Mouse (Mus musculus) bone marrow, adult 2 months (tissue): ENCODE measurements around the gene Usp48. TPM values are rescaled to one million over a fixed set of nuclear protein-coding genes. Genes with fewer than 3 reads are reported as not detected.

Experiments used
- H3K27ac ChIP-seq: fragments of 200-500 bp; 2 replicates; pipeline ENCODE4 v1.5.1; 2012; ENCODE audit warnings: low read depth, mild to moderate bottlenecking, control low read depth, inconsistent platforms, low read length; ENCODE audit not compliant: control insufficient read depth, poor library complexity, insufficient read depth
- H3K4me1 ChIP-seq: fragments of 200-500 bp; 2 replicates; pipeline ENCODE4 v1.6.1; 2011; ENCODE audit warnings: low read length; ENCODE audit not compliant: control insufficient read depth, insufficient read depth
- H3K4me3 ChIP-seq: fragments of 200-500 bp; replicated peaks from 2 replicates; pipeline ENCODE3; 2011; ENCODE audit warnings: mild to moderate bottlenecking, low read depth, low read length, control low read depth; ENCODE audit not compliant: control insufficient read depth
- CTCF ChIP-seq: fragments of 200-500 bp; IDR thresholded peaks from 2 replicates; pipeline ENCODE4 v1.5.1; 2011; ENCODE audit warnings: low read length, control low read depth; ENCODE audit not compliant: control insufficient read depth, insufficient read depth
- POLR2A ChIP-seq: fragments of 200-500 bp; IDR thresholded peaks from 2 replicates; pipeline ENCODE4 v1.6.1; 2011; ENCODE audit warnings: low read depth, mild to moderate bottlenecking, control low read depth, low read length, borderline replicate concordance; ENCODE audit not compliant: control insufficient read depth
- WGBS: fragments of 180-500 bp; shearing (Covaris S2); methylation state at CpG from one replicate; pipeline ENCODE4 v1.1.7; 2018; 5-methylcytosine and 5-hydroxymethylcytosine counted together
- polyA plus RNA-seq: library from polyadenylated mRNA; stranded (reverse); fragments of >200 nt; gene quantifications from 2 replicates; pipeline ENCODE4 v1.2.4, GENCODE M21; 2011; ENCODE audit warnings: low replicate concordance; ENCODE audit not compliant: missing spikeins, insufficient read depth, insufficient read length

The Usp48 gene
- polyA plus RNA-seq, 1 experiment: 168 TPM

DNA sequence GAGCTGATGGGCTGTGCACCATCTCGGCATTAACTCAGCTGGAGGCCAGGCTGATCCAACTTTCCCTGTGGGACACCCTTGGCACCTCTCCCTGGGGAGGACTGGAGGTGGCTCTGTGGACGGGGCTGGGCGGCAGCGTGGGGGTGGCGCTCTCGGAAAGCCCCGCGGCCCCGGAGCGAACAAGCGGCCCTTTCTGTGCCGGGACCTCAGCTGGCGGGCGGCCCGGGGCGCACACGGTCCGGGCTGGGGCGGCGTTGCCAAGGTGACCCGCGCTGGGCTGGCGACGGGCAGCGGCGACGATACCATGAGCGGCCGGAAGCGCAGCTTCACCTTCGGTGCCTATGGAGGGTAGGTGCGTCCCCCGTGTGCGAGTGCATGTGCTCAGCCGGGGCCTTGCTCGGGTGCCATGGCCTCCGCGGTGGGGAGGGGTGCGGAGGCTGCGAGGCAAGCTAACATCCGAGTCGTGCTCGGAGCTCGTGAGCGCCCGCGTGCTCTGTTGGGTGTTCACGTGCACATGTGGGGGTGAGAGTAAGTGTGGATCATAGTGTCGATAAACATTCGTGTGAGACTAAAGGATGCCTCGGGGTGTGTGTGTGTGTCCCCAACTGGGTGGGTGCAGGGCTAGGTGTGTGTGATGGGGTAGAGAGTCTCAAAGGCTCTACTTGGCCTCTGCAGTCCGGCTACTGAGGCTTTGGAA, 88.0 kb downstream of the Usp48 start:
- no peak overlapping the region for H3K4me3 ChIP-seq
- TF ChIP-seq CTCF: no peak
- no peak for TF ChIP-seq POLR2A
- no peaks in the 10 kb centered on the region for H3K4me1 ChIP-seq
- no peak overlapping the region for H3K27ac ChIP-seq
- WGBS: 4% methylated on average over 52 of the region's 52 CpGs

DNA sequence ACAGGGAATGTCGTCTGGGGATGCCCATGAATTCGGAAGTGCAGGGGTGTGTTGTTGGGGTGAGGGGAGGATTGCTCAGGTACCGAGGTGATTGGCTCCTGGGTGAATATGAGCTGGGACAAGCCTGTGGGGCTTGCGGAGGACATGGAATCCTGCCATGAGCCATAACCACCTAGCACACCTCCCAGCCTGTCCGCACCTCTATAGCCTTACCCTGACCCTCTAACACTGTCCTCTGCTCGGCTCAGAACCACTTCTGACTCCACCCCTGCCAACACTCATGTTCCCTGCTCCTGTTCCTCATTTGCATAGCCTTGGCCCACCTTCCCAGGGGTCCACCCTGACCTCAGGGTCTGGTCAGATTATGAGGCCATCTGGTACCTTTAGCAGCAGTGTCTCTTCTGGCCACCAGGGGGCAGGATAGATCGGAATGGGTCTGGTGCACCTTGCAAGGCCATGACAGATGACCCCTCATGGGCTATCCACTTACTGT, 89.5 kb downstream of the Usp48 start:
- H3K4me3 ChIP-seq: no peak overlapping the region
- 42% methylated on average over 7 of the region's 7 CpGs for WGBS
- H3K4me1 ChIP-seq: no peaks in the 10 kb centered on the region
- H3K27ac ChIP-seq: no peak overlapping the region
- TF ChIP-seq CTCF (peak; percentile 86), POLR2A (no peak)

GRCm38 (mm10) chr4:137684830-137685343, 91.3 kb downstream of the Usp48 start:
- WGBS: 18% methylated on average over 9 of the region's 9 CpGs

GRCm38 (mm10) chr4:137686303-137686702, 92.7 kb downstream of the Usp48 start:
- no peak overlapping the region for H3K4me3 ChIP-seq
- H3K27ac ChIP-seq: no peak overlapping the region
- no peaks in the 10 kb centered on the region for H3K4me1 ChIP-seq
- whole genome bisulfite sequencing: 79% methylated on average over 5 of the region's 5 CpGs
- TF ChIP-seq POLR2A: no peak
- TF ChIP-seq CTCF: no peak

More at GRCm38 (mm10) chr4:137684830-137685343, 91.3 kb downstream of the Usp48 start:
- Histone ChIP-seq H3K4me1 (no peaks in the 10 kb centered on the region), H3K4me3 (no peak overlapping the region), H3K27ac (no peak overlapping the region)
- TF ChIP-seq CTCF: no peak
- no peak for TF ChIP-seq POLR2A

GRCm38 (mm10) chr4:137687234-137687825, 93.8 kb downstream of the Usp48 start:
- Histone ChIP-seq H3K4me3 (no peak overlapping the region), H3K4me1 (no peaks in the 10 kb centered on the region), H3K27ac (no peak overlapping the region)
- 70% methylated on average over 14 of the region's 14 CpGs for WGBS
- no peak for TF ChIP-seq POLR2A
- no peak for TF ChIP-seq CTCF

GRCm38 (mm10) chr4:137692107-137692902, 98.8 kb downstream of the Usp48 start:
- TF ChIP-seq CTCF (no peak), POLR2A (no peak)
- H3K27ac ChIP-seq: no peak overlapping the region
- WGBS: 65% methylated on average over 10 of the region's 10 CpGs
- H3K4me1 ChIP-seq: no peaks in the 10 kb centered on the region
- no peak overlapping the region for H3K4me3 ChIP-seq

DNA sequence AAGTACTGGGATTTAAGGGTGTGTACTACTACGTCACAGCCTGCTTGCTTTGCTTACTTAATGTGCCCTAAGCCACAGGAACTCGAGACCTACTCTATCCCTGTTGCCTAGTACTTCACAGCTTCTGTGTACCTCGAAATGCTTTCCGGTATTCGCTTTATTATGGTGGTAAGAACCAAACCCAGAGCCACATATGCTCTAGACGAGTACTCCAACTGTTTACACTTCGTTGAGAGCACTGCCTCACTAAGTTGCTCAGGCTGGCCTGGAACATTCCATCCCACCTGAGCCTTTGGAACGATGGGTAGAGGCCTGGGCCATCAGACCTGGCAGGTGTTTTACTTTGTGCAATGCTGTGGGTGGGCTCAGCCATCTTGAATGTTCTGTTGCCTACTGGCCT, 101.7 kb downstream of the Usp48 start:
- H3K4me3 ChIP-seq: no peak overlapping the region
- no peak overlapping the region for H3K27ac ChIP-seq
- no peaks in the 10 kb centered on the region for H3K4me1 ChIP-seq
- no peak for TF ChIP-seq POLR2A
- TF ChIP-seq CTCF: no peak
- WGBS: 77% methylated on average over 8 of the region's 8 CpGs

DNA sequence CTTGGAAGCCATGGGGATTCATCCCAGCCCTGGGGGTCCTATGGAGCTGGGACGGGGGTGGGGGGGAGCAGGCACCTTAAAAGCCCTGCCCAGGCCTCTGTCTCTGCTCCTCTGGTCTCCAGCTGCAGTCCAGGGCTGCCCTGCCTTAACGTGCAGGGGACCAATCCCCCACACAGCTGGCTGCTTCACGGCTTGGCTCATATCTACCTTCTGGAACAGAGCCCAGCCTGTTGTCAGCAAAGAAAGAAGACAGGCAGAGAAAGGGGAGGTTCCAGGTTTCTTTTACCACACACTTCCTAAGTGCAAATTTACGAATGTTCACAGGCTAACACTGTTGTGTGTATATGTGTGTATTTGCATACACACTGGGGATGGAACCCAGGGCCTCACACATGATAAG, 102.3 kb downstream of the Usp48 start:
- Histone ChIP-seq H3K27ac (no peak overlapping the region), H3K4me1 (no peaks in the 10 kb centered on the region), H3K4me3 (no peak overlapping the region)
- WGBS: 20% methylated on average over 4 of the region's 4 CpGs
- TF ChIP-seq CTCF (no peak), POLR2A (no peak)

DNA sequence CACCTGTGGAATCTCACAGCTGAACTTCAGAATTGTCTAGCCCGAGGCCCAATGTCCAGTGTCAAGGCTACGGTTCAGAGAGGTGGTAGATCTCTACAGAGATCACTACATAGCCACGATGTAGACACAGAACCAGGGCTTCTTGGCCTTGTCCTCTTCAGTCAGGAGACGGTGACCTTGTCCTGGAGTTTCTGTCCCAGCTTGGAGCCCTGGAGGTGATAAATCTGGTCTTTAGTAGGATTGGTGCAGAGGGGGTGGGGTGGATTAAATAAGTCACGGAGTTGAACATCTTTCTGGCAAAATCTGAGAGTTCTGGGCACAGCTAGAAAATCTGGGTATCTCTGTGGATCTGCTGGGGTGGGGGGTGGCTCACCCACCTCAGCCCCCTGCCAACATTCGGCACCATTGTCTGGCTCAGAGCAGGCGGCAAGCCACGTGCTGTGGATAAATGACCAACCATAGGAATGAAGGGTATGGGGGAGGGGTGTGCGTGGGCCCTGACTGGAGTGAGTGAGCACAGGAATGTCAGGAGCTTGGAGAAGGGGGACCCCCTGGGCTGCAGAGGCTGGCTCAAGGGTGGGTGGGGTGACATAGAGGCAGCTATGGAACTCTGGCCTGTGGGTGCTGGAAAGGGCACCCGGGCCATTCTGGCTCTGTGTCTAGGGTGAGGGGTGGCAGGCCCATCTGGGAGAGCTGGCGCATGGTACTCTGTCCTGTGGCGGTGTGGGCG, 103.8 kb downstream of the Usp48 start:
- WGBS: 80% methylated on average over 13 of the region's 13 CpGs
- no peak for TF ChIP-seq CTCF
- no peak for TF ChIP-seq POLR2A
- H3K4me1 ChIP-seq: no peaks in the 10 kb centered on the region
- no peak overlapping the region for H3K4me3 ChIP-seq
- H3K27ac ChIP-seq: no peak overlapping the region
